Mouse (Mus musculus) stomach, postnatal 0 days (tissue): ENCODE measurements around the gene Srpk1. TPM values are rescaled to one million over a fixed set of nuclear protein-coding genes. Genes with fewer than 3 reads are reported as not detected.

Experiments used
- ATAC-seq: fragments of 200-750 bp; cut with Nextera tagmentation; 2 replicates; pipeline ENCODE4 v1.8.0; 2017; ENCODE audit not compliant: low FRiP score, low TSS enrichment
- DNase-seq: peaks from one replicate; pipeline ENCODE4 v3.0.0-alpha.2; 2016; ENCODE audit warnings: low spot score
- H3K27ac ChIP-seq: fragments of 300-500 bp; sonication (generic); replicated peaks from 2 replicates; pipeline ENCODE4 v1.5.1; 2014; ENCODE audit warnings: mild to moderate bottlenecking, control low read depth
- H3K27me3 ChIP-seq: fragments of 300-500 bp; sonication (generic); 2 replicates; pipeline ENCODE4 v1.6.1; 2014; ENCODE audit warnings: low read length; ENCODE audit not compliant: control insufficient read depth, insufficient read depth
- H3K36me3 ChIP-seq: fragments of 300-500 bp; sonication (generic); 2 replicates; pipeline ENCODE4 v1.6.1; 2014; ENCODE audit warnings: low read length, mixed read lengths; ENCODE audit not compliant: control insufficient read depth, insufficient read depth
- H3K4me1 ChIP-seq: fragments of 300-500 bp; sonication (generic); replicated peaks from 2 replicates; pipeline ENCODE4 v1.6.1; 2014; ENCODE audit warnings: antibody characterized with exemption; ENCODE audit not compliant: control insufficient read depth, insufficient read depth
- H3K4me2 ChIP-seq: fragments of 300-500 bp; sonication (generic); replicated peaks from 2 replicates; pipeline ENCODE4 v1.6.1; 2014; ENCODE audit warnings: low read depth, mild to moderate bottlenecking, control low read depth, moderate library complexity
- H3K4me3 ChIP-seq: fragments of 300-500 bp; sonication (generic); 2 replicates; pipeline ENCODE4 v1.5.1; 2014; ENCODE audit warnings: low read depth, low read length, control low read depth
- H3K9ac ChIP-seq: fragments of 300-500 bp; sonication (generic); 2 replicates; pipeline ENCODE4 v1.6.1; 2014; ENCODE audit warnings: mild to moderate bottlenecking, low read length, control low read depth, mixed read lengths
- H3K9me3 ChIP-seq: fragments of 300-500 bp; sonication (generic); 2 replicates; pipeline ENCODE4 v1.6.1; 2016; ENCODE audit warnings: low read length; ENCODE audit not compliant: control insufficient read depth
- CTCF ChIP-seq: IDR thresholded peaks from 2 replicates; pipeline ENCODE4 v1.5.1; 2016; ENCODE audit warnings: antibody characterized with exemption, low read depth, mild to moderate bottlenecking, moderate library complexity
- EP300 ChIP-seq: optimal IDR thresholded peaks from 2 replicates; pipeline ENCODE3; 2016; ENCODE audit warnings: antibody characterized with exemption
- WGBS: fragments of 180-500 bp; shearing (Covaris S2); extraction: QIAGEN DNeasy Blood & Tissue Kit; methylation state at CpG from one replicate; pipeline ENCODE4 v1.1.7; 2014; 5-methylcytosine and 5-hydroxymethylcytosine counted together
- polyA plus RNA-seq: library from polyadenylated mRNA; unstranded; fragments of >200 nt; fragmentation: Nextera tagmentation; extraction: Ambion mirVana; gene quantifications from 2 replicates; pipeline ENCODE4 v1.2.1, GENCODE M21; 2015

Gene Srpk1
- polyA plus RNA-seq, 1 experiment from 2014 or later = 103 TPM

GRCm38 (mm10) chr17:28628248-28629124 is 6.0 kb upstream of the Srpk1 start:
- 32% methylated on average over 10 of the region's 10 CpGs for WGBS
- no peak overlapping the region for H3K9ac ChIP-seq
- H3K9me3 ChIP-seq = no peaks in the 10 kb centered on the region
- no peaks in the 10 kb centered on the region for H3K36me3 ChIP-seq
- H3K27ac ChIP-seq = peak overlapping the region; percentile 24; the same call in 1 of the 2 replicates
- H3K27me3 ChIP-seq = no peaks in the 10 kb centered on the region
- DNase-seq = no peak
- no peak overlapping the region for H3K4me3 ChIP-seq
- peak; percentile 8; the same call in 1 of the 2 replicates for ATAC-seq
- no peak for TF ChIP-seq CTCF
- no peaks in the 10 kb centered on the region for H3K4me1 ChIP-seq
- no peak overlapping the region for H3K4me2 ChIP-seq

GRCm38 (mm10) chr17:28626937-28627336 is 4.4 kb upstream of the Srpk1 start:
- TF ChIP-seq EP300 (no peak), CTCF (no peak)
- 92% methylated on average over 2 of the region's 2 CpGs for WGBS
- Histone ChIP-seq H3K36me3 (no peaks in the 10 kb centered on the region), H3K27ac (no peak overlapping the region), H3K27me3 (no peaks in the 10 kb centered on the region), H3K4me2 (no peak overlapping the region), H3K9ac (no peak overlapping the region), H3K4me3 (no peak overlapping the region), H3K9me3 (no peaks in the 10 kb centered on the region), H3K4me1 (peaks cover 2% of the 10 kb centered on the region; the same call in 1 of the 2 replicates)
- ATAC-seq = no peak
- DNase-seq = no peak

- no peak overlapping the region for H3K4me3 ChIP-seq
- no peak overlapping the region for H3K4me2 ChIP-seq
- H3K27me3 ChIP-seq = no peaks in the 10 kb centered on the region
- H3K9me3 ChIP-seq = no peaks in the 10 kb centered on the region
- H3K36me3 ChIP-seq = no peaks in the 10 kb centered on the region
- DNase-seq (no peak), ATAC-seq (no peak)
- H3K9ac ChIP-seq = no peak overlapping the region
- 85% methylated on average over 15 of the region's 15 CpGs for WGBS
- TF ChIP-seq EP300 = no peak
- no peak for TF ChIP-seq CTCF
- peaks cover 2% of the 10 kb centered on the region; the same call in 1 of the 2 replicates for H3K4me1 ChIP-seq
- H3K27ac ChIP-seq = peak overlapping the region; percentile 49; the same call in 1 of the 2 replicates
These were observed 2.8 kb upstream of the Srpk1 start for GRCm38 (mm10) chr17:28625327-28625726.

GRCm38 (mm10) chr17:28624841-28625240 is 2.3 kb upstream of the Srpk1 start:
- no peak for DNase-seq
- no peaks in the 10 kb centered on the region for H3K36me3 ChIP-seq
- H3K9me3 ChIP-seq = no peaks in the 10 kb centered on the region
- H3K9ac ChIP-seq = no peak overlapping the region
- ATAC-seq = no peak
- no peak overlapping the region for H3K4me2 ChIP-seq
- no peaks in the 10 kb centered on the region for H3K27me3 ChIP-seq
- TF ChIP-seq EP300 = no peak
- TF ChIP-seq CTCF = no peak
- peaks cover 2% of the 10 kb centered on the region; the same call in 1 of the 2 replicates for H3K4me1 ChIP-seq
- peak overlapping the region; percentile 49; the same call in 1 of the 2 replicates for H3K27ac ChIP-seq
- WGBS = 65% methylated on average over 2 of the region's 2 CpGs
- H3K4me3 ChIP-seq = no peak overlapping the region

GRCm38 (mm10) chr17:28621381-28622299 is 869 bp downstream of the Srpk1 start:
- TF ChIP-seq CTCF = no peak
- no peak for TF ChIP-seq EP300
- Histone ChIP-seq H3K27ac (peak overlapping the region; percentile 93), H3K9ac (peak overlapping the region; percentile 91), H3K27me3 (no peaks in the 10 kb centered on the region), H3K9me3 (no peaks in the 10 kb centered on the region), H3K36me3 (no peaks in the 10 kb centered on the region), H3K4me3 (peak overlapping the region; percentile 97), H3K4me2 (peak overlapping the region; percentile 94), H3K4me1 (peaks cover 2% of the 10 kb centered on the region; the same call in 1 of the 2 replicates)
- peak; percentile 65 for ATAC-seq
- WGBS = 1% methylated on average over 55 of the region's 78 CpGs
- peak; percentile 78 for DNase-seq
